In genomic region chr11:86532834-86533233, GRCm38 (mm10) we compare ENCODE assay signal across 9 mouse cellular contexts. TPM values are rescaled to one million over a fixed set of nuclear protein-coding genes. Genes with fewer than 3 reads are reported as not detected.
DNase-seq lines count a peak whose midpoint lies in the region; ATAC-seq and TF ChIP-seq lines count a peak whose summit lies in the region.
"Had no signal": no experiment of that assay in that cellular context is flagged by ENCODE, and none has a peak within 500 bp of the region (broad histone marks: within the 10 kb centered on the region; RNA-seq: fewer than 3 reads in every experiment).

No protein-coding gene starts in this region.

- 87% methylated on average over 1 of the region's 1 CpGs for WGBS in cerebellum, adult 2 months
- WGBS in lung, adult 2 months, result 56% methylated on average over 1 of the region's 1 CpGs

- no peak for DNase-seq in cerebellum, adult 2 months
- no peak for DNase-seq in cerebellum, adult 9-11 months
- no peak for DNase-seq in lung, adult 2 months
- DNase-seq in lung, adult 18-20 months, result no peak
- no peak for DNase-seq in gastrocnemius, postnatal 10 days
- no peak for DNase-seq in frontal cortex, postnatal 25 days (ENCODE audit: low spot score in 2 of 2)

- peak; percentile 34; the same call in 1 of the 2 replicates for TF ChIP-seq CTCF in cerebellum, adult 2 months (IDR thresholded peaks at IDR 0.05; ENCODE audit: borderline replicate concordance, insufficient read depth, low read depth, low read length)
- peak; percentile 40 for TF ChIP-seq CTCF in lung, adult 2 months (IDR thresholded peaks at IDR 0.05; ENCODE audit: insufficient read depth, low read length)
- peak; percentile 47 for TF ChIP-seq CTCF in cortical plate, adult 2 months (IDR thresholded peaks at IDR 0.05; ENCODE audit: extremely low read depth, insufficient read depth, low read length)

- ATAC-seq in megakaryocyte progenitor cell, adult 5-6 weeks (replicated peaks; ENCODE audit: poor library complexity), result peak; percentile 72

- no peak overlapping the region for H3K4me3 ChIP-seq in cerebellum, adult 2 months (replicated peaks; ENCODE audit: insufficient read depth, low read depth, low read length)
- no peak overlapping the region for H3K4me3 ChIP-seq in lung, adult 2 months (replicated peaks; ENCODE audit: extremely low read depth, low read depth, low read length)
- no peak overlapping the region for H3K4me3 ChIP-seq in cortical plate, adult 2 months (ENCODE audit: insufficient read depth, low read length)
- H3K4me3 ChIP-seq: heart, embryonic 13.5 days had no signal

- TF ChIP-seq POLR2A in cerebellum, adult 2 months (IDR thresholded peaks at IDR 0.05; ENCODE audit: borderline replicate concordance, insufficient read depth, low read length), result no peak
- no peak for TF ChIP-seq POLR2A in lung, adult 2 months (IDR thresholded peaks at IDR 0.05; ENCODE audit: borderline replicate concordance, extremely low read depth, low read depth, low read length)
- TF ChIP-seq POLR2A in cortical plate, adult 2 months (IDR thresholded peaks at IDR 0.05; ENCODE audit: extremely low read depth, insufficient read depth, low read length), result no peak

- H3K27me3 ChIP-seq in cerebellum, adult 2 months (ENCODE audit: control insufficient read depth, insufficient read depth, low read length), result no peaks in the 10 kb centered on the region
- H3K27me3 ChIP-seq: heart, embryonic 13.5 days had no signal

- H3K4me1 ChIP-seq in cerebellum, adult 2 months (ENCODE audit: control insufficient read depth, insufficient read depth, low read length), result no peaks in the 10 kb centered on the region
- peaks cover 2% of the 10 kb centered on the region for H3K4me1 ChIP-seq in lung, adult 2 months (ENCODE audit: control insufficient read depth, insufficient read depth, low read length)
- no peaks in the 10 kb centered on the region for H3K4me1 ChIP-seq in cortical plate, adult 2 months (ENCODE audit: control insufficient read depth, insufficient read depth, low read length)
- H3K4me1 ChIP-seq: heart, embryonic 13.5 days had no signal

- no peak overlapping the region for H3K27ac ChIP-seq in cerebellum, adult 2 months (ENCODE audit: insufficient read depth, low read length)
- H3K27ac ChIP-seq in cortical plate, adult 2 months (ENCODE audit: insufficient read depth, low read length), result no peak overlapping the region
- H3K27ac ChIP-seq: heart, embryonic 13.5 days had no signal

RNA-seq across cellular contexts. Expression of gene Rps6kb1, which starts 11.8 kb away (rescaled TPM):
- 25.6 and 28.9 TPM in 2 replicates for polyA plus RNA-seq in cerebellum, adult 2 months (2012; rRNA removed)
- polyA plus RNA-seq in lung, adult 2 months (2012; rRNA removed), result 5.3 and 7.4 TPM in 2 replicates
- 24.7 and 25.3 TPM in 2 replicates for polyA plus RNA-seq in cortical plate, adult 2 months (2012; rRNA removed)
- total RNA-seq in megakaryocyte progenitor cell, adult 5-6 weeks (2015), result 44.3 and 53.2 TPM in 2 replicates
- 34.1 and 48.6 TPM in 2 replicates for total RNA-seq in megakaryocyte progenitor cell, adult 5-6 weeks (2017)
- total RNA-seq in gastrocnemius, postnatal 10 days (2021), result 10 to 100 TPM; 36.8 to 43.3 TPM

RNA-seq across cellular contexts. Expression of gene Tubd1, which starts 12.0 kb away (rescaled TPM):
- polyA plus RNA-seq in cerebellum, adult 2 months (2012; rRNA removed), result 3.5 and 4.0 TPM in 2 replicates
- 2.6 and 4.0 TPM in 2 replicates for polyA plus RNA-seq in lung, adult 2 months (2012; rRNA removed)
- polyA plus RNA-seq in cortical plate, adult 2 months (2012; rRNA removed), result 6.6 and 6.7 TPM in 2 replicates
- 7.0 and 15.0 TPM in 2 replicates for total RNA-seq in megakaryocyte progenitor cell, adult 5-6 weeks (2015)
- total RNA-seq in megakaryocyte progenitor cell, adult 5-6 weeks (2017), result 9.4 and 11.5 TPM in 2 replicates
- 1 to 10 TPM; 3.5 to 3.7 TPM for total RNA-seq in gastrocnemius, postnatal 10 days (2021)

RNA-seq across cellular contexts. Expression of gene Rnft1, which starts 48.4 kb away (rescaled TPM):
- 11.4 and 11.6 TPM in 2 replicates for polyA plus RNA-seq in cerebellum, adult 2 months (2012; rRNA removed)
- 4.1 and 4.4 TPM in 2 replicates for polyA plus RNA-seq in lung, adult 2 months (2012; rRNA removed)
- 10.8 and 14.4 TPM in 2 replicates for polyA plus RNA-seq in cortical plate, adult 2 months (2012; rRNA removed)
- 13.6 and 16.9 TPM in 2 replicates for total RNA-seq in megakaryocyte progenitor cell, adult 5-6 weeks (2015)
- total RNA-seq in megakaryocyte progenitor cell, adult 5-6 weeks (2017), result 14.7 and 17.2 TPM in 2 replicates
- 10 to 100 TPM; 43.5 to 55.6 TPM for total RNA-seq in gastrocnemius, postnatal 10 days (2021)
